Mouse (Mus musculus): ENCODE data around the gene Btla. TPM values are rescaled to one million over a fixed set of nuclear protein-coding genes. Genes with fewer than 3 reads are reported as not detected.

Btla gene
- under 1 TPM; 0.30 TPM for total RNA-seq (2021)
- long read RNA-seq, experiment 1, result 0 reads
- long read RNA-seq, experiment 2, result 0 reads

DNA sequence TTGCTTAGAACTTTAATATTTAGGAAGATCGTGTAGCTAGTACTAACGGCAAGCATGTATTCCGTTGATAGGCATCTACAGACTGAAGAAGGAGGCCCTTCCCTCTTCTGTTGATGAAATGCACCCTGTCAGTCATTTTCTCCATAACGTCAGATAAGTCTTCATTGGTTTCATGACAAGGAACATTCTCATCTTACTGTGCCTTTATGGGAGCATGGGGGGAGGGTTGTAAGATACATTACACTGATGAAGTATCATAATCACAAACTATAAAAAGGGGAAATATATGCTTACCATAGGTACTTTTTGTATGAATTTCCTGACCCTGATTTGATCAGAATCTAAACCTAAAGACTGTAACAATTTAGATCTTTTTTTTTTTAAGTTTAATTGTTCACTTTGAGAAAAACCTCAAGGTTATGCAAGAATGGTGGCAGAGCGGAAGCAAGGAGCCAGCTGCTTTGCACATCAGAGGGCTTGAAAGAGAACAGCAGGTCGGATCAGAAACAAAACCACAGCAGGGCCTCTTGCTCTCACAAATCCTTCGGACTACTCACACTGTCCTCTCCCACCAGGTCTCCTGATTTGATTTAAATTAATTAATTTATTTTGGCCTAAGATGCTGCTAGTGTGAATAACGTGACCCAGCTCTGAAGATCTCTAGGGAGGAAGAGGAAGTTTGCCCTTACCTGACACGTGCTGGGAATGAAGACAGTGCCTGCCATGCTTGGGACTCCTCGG is at the start of gene Btla:
Gene Btla, plus strand, starts transcription at position 668 of the 741 bp plus-strand sequence.
- no peak for DNase-seq

DNA sequence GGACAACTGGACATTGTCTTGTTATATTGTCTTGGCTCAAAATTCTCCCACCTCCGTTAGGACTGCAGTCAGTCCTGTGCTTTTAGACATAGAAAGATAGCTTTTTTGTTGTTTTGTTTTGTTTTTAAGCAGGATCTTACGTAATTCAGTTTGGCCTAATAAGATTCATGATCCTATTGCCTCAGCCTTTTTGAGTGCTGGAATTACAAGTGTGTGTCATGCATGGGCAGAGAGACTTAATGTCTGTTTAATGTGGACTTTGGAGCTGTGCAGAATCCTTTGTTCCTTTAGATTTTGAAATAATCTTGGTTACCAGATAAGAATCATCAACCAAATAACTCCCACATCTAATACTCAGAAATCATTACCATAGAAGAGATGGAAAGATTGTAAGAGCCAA is 45.6 kb upstream of the Btla start:
- no peak for DNase-seq

DNA sequence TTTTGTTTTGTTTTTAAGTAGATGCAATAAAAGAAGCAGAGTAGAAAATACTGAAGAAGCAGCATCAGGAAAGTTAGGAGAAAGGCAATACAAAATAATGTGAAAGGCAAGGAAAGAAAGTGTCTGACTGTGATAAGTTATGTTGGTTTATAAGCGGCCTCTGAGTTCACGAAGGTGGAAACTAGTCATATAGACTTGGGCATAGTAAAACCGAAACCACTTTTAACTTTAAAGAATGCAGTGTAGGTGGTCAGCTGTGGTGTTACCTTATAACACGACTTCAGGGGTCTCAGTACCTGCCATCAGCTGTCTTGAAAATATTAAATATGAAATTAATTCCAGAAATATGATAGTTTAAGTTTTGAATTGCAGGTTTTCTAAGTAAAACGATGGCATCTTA is 42.3 kb upstream of the Btla start:
- DNase-seq, result no peak

DNA sequence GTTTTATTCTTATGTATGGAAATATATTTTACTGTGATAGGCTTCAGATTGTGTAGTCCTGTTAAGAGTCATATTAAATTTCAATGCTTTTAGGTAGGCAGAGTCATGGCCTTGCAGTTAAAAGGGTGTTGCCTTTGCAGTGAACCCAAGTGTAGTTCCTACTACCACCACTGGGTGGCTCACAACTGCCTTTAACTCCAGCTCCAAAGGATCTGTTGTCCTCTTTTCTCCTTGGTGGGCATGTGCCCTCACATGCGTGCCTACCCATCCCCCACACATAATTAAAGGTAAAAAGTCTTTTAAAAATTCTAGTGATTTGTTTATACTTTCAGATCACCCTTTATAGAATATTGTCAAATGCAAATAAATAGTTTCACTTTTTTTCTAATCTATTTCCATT is 31.5 kb upstream of the Btla start:
- peak; percentile 73 to 81 for DNase-seq

DNA sequence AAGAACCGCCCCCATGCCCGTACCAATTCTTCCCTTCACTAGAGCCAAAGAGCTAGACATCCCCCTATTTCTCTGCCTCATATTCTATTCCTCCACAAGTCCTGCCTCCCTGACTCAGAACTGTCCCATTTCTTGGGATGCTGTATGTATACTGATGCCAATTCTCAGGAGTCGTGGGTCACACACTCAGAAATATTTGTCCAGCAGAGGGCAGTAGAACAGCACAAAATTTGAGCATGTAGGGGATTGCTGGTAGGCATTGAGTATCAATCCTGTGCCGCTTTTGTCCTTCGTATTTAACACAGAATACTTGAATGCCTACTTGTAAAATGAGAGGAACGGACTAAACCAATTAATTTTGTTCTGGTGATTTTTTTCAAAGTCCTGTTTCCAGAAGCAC is 27.3 kb upstream of the Btla start:
- peak; percentile 38 to 74 for DNase-seq

DNA sequence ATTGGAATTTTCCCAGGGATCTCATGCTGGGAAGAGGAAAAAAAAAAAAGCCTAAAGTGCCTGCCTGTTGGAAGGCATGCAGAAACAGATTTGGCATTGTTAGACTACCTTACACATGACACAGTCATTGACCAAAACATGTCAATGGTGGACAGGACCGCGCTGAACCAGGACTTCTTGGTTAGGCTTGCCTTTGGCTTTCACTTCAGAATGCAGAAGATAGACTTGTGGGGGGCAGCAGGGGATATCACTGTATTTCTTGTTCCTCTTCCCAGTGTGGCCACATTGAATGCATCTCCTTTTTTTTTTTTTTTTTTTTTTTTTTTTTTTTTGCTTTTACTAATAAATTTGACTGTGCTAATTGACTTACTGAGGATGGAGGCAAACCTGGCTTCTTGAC is 22.7 kb upstream of the Btla start:
- DNase-seq, result no peak

DNA sequence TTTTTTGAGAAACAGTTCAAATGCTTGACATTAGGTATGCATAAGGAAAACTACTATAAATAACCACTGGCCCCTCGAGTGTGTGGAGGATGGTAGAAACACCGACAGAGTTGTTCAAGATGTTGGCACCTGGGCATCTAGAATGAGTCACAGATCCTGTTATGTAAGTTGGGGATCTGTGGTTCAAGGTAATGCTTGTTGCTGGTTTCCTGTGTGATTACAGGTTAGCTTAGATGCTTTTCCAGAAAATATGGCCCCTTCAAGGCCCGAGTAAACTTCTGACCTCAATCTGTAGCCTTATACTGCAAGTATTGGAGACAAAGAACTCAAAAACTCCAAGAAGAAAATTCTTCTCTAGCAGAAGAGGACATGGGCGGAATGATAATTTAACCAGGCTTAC is 19.7 kb upstream of the Btla start:
- DNase-seq, result no peak

DNA sequence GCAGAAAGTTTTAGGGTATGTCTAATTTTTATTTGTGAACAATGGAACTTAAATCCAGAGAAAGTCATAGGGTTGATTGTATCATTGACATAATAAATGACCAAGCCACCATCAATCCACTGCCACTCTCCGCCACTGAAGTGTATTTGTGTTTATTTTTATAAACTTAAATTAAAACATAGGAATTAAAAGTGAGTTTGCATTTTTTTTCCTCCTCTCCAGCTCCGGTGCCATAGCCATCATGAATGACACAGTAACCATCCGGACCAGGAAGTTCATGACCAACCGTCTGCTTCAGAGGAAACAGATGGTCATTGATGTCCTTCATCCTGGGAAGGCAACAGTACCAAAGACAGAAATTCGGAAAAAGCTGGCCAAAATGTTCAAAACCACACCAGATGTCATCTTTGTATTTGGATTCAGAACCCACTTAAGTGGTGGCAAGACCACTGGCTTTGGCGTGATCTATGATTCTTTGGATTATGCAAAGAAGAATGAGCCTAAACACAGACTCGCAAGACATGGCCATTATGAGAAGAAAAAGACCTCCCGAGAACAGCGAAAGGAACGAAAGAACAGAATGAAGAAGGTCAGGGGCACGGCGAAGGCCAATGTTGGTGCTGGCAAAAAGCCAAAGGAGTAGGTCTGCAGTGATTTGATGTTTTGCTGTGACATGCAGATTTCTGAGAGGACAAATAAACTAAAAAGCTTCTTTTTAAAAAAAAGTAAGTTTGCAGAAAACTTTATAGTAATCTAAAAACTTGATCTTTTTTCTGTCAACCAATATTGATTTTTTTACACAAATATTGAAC is 19.1 kb upstream of the Btla start:
- DNase-seq, result peak; percentile 69 to 71

DNA sequence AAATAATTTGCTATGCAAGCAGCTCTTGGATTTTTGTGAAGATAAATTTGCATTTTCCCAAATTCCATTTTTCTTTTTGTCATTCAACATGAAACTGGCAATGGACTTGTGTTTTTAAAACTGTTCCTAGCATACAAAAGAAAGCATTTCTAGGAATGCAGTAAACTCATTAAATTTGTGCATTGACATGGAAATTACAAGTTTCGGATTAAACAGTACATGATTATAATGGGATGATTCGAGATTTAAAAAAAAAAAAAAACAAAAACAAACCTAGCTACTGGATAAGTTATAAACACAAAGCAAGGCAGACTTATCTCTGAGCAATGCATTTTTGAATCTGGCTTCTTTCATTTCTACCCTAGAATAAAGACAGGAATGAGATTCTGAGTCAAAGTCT is 2.1 kb upstream of the Btla start:
- DNase-seq, result no peak

DNA sequence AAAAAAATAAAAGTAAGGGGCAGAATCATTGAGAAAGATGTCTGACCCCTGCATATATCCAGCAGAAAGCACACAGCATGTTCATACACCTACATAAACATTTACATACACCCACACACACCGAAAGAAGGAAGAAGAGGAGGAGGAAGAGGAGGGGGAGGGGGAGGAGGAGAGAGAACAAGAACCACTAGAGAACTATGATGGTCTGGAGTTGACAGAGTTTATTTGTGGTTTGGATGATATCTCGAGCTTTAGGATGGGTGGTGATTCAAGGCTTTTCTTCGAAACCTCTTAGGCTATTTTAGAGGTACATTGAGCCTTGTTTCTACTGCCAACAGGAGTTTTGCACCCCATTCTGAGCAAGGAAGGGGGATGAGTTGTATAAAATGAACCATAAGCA is 1.3 kb upstream of the Btla start:
- DNase-seq, result no peak

DNA sequence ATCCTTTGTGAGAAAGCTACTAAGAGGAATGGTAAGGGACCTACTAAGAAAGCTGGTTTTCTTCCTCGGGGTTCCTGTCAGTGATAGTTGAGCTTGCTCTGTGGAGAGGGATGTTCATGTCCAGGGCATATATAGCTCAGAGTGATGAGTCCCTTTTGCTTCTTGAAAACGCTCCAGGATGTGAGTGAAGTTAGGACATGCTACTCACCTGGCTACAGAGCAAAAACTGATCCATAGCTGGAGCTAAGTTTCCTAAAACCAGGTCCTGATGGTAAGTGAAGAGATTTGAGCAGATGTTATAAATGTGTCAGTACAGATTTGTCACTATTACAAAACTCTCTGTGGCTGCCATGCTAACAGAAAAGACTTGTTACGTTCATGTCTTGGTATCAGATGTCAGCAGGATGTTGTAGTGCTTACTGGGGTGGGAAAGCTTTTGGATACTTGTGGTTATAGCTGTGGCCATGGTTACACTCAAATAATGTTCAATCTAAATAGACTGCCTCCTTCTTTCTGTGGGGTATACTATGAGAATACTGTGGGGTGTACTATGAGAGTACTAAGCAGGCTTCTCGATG is 405 bp downstream of the Btla start:
- DNase-seq, result no peak

DNA sequence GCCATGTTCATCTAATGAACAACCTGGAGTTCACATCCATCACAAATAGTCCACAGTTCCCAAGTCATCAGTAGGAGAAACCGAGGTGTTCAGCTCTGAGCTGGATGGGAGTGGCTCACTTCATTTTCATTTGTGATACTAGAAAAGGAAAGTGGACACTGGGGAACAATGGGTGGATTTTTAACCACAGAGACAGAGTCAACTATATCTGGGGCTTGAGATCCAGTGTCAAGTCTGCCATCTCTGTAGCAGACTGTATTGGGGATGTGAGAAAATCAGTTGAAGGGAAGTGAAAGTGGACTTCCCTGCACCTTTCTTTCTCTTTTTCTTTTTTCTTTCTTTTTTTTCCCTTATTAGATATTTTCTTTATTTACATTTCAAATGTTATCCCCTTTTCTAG is 2.9 kb downstream of the Btla start:
- no peak for DNase-seq

DNA sequence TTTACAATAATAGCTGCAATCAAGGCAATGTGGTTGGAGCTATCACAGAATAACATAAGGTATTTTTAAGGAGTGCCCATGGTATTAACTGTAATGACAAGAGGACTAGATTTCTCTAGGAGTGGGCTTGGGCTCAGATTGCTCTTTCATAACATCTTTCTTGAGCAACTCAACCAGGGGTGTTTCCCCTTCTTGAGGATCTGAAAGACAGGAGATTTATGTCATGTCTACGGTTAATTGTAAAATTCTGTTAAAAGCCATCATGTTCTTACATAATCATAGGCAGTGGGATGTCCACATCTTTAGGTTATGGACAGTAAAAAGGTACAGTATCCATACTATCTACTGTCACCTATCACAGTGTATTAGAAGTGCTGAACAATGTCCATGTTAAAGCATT is 7.2 kb downstream of the Btla start:
- DNase-seq, result no peak

DNA sequence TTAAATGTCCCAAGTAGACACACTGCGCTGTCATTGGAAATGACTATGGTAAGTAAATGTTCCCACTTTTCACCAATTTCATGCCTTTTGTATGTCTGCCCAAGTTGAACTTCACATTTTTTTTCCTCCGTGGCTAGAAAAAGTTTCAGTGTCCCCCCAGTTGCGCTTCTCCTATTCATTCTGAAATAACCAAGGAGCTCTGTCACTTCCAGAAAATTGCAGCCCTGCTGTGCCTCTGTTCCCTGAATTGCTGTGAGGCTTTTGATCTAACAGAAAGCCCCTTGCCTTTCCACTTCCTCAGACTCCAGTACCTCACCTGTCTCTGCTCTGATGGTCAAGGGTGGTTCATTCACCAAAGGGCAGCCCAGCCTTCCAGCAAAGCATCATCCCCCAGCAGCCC is 8.9 kb downstream of the Btla start:
- DNase-seq, result no peak

DNA sequence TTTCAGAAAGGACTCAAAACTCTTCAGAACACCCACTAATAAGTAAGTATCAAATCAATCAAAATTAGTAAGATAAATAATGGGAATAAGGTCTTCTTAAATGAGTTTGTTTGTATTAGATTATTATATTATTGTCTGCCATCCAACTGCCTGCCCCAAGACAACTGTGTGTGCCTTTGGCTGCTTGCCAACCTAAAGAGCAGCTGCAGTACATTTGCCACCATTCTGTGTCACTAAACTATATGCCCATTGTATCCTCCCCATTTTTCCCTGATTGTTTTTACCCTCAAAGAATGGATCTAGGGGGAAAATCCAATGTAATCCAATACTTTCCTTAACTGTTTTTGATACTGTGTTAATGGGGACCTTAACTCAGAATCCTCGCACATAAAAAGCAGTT is 18.6 kb downstream of the Btla start:
- DNase-seq, result no peak

DNA sequence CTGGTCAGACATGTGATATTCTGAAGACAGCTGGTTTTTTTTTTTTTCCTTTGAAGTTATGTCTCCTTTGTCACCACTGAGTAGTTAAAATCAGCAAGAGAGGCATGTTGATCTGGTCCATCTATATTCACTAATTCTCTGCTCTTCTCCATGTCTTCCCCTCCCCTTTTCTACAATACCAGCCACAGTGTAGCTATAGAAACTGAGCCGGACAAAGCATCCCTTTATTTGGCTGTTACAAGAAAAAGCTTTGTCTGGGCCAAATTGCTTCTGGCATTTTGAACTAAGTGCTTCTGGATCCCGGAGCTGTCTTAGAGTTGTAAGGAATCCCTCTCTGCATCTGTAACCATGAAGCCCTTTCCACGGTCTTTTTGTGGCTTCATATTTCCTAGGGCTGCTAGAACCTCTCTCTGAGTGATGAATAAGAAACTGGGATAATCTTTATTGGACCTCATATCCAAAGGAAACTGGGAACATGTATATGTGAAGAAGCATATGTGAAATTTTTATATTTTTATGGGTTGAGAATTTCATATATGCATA is 20.9 kb downstream of the Btla start:
- DNase-seq, result no peak

DNA sequence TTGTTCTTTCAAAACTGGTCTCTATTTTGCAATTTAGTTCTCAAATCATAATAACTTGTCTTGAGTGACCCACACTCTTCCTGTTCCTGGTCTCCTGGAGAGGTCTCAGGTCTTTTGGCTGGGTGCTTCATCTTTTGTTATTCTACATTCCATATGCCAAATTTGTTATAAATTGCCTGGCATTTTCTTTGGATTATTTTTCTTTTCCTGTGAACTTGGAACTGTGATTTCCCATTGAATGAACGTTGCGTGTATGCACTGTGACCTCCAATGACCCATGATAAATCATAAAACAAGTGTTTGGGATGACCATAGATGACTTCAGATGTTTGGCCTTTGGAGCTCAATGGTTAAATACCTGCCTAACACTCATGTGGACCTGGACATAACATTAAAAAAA is 25.6 kb downstream of the Btla start:
- peak in 1 of 2 experiments; percentile 13 for DNase-seq

DNA sequence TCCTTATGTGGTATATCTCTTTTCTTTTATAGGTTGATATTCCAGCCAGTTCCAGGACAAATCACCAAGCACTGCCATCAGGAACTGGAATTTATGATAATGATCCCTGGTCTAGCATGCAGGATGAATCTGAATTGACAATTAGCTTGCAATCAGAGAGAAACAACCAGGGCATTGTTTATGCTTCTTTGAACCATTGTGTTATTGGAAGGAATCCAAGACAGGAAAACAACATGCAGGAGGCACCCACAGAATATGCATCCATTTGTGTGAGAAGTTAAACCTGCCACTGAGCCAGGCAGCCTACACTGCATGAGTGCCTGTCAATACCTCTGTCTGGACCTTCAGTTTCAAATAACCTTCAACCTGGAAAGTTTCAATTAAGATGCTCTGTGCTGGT is 26.2 kb downstream of the Btla start:
- no peak for DNase-seq

DNA sequence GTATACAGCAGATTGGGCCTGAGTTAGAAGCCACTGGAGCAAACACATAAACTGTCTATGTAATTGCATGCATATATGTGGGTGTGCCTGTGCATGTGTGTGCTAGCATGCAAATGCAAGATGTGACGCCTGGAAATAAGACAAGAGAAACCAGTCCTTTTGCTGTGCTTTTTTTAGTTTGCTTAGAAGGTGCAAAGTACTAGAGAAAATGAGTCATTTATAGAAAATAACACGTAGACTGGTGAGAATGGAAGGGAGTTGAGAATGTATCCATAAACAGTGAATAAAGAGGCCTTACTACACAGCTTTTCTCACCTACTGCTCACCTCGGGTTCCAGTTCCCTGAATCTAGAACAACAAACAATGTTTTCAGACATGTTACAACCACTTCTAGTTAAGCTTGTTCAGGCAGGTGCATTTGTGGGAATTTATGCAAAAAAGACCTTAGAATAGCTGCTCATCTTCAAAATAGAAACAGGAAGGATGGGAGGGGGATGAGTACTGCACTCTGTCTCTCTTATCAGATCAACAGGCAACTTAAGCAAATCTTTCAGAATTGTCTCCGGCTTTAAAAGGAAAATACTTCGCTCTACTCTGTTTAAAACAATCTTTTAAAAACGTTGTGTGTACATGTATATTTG is 27.8 kb downstream of the Btla start:
- DNase-seq, result no peak

DNA sequence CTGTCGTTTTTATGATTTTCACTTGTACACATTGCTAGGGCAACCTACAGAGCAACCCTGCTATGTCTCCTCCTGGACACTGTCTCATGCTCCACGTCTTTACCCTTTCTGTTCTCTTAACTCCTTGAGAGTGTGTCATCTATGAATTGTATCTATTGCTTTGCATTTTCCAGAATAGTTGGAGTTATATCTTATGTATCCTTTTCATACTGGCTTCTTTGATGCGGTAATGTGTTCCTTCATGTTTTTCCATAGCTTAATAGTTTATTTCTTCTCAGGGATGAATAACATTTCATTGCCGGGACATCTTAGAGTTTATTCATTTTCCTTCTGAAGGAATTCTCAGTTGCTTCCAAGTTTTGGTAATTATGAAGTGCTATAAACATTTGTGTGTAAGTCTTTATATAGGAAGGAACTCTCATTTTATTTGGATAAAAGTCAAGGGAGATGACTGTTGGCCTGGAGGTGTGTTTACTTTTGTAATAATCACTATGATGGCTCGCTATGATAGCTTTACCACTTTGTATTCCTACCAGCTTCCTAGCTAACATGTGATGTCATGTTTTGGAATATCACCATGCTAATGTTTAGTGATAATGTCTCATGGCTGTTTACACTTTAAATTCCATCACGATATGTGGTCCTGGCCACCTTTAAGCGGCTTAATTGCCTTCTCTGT is 31.2 kb downstream of the Btla start:
- DNase-seq, result no peak

DNA sequence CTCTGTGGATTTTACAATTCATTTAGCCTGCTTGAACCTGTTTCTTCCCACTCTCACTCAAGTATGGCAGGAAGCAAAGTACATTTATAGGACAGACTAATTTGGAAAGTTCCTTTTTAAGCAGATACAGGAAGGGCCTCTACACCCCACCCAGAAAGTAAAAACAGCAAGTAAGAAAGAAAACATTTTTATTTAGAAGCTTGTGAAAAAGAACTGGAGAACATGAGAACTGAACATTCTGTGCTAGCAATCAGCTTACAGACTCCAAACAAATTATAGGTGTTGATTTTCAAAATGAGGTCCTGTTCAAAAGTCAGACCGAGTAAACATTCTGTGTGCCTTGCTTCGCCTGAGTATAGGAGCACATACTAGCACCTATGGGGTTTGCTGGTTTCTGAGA is 32.8 kb downstream of the Btla start:
- DNase-seq, result no peak

DNA sequence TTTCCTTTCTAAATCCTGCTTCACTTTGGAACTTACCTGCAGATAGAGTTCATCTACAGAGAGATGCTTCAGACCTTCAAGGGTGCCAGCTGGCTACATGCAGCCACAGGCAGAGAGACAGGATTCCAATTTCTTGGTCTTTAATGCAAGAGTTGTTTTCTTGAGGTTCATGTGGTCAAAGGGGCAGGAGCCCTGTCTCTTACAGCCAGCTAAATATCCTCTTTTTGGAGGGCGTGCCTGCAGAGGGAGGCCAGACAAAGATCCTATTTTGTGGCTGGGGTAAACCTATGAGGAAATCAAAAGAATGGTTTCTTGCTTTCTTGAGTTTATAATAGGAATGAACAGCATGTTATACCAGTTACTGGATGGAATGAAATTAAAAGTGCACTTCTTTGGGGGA is 33.5 kb downstream of the Btla start:
- DNase-seq, result no peak

All from adrenal gland, postnatal 36 days (tissue).